Mouse (Mus musculus) cerebellum, adult 2 months (tissue): ENCODE data around the gene Entpd3.

ENCODE experiments used
- CTCF ChIP-seq: fragments of 200-500 bp; IDR thresholded peaks from 2 replicates; pipeline ENCODE4 v1.5.1; 2011; ENCODE audit warnings: low read depth, mild to moderate bottlenecking, control low read depth, low read length, moderate library complexity, borderline replicate concordance; ENCODE audit not compliant: insufficient read depth
- POLR2A ChIP-seq: fragments of 200-500 bp; IDR thresholded peaks from 2 replicates; pipeline ENCODE4 v1.6.1; 2011; ENCODE audit warnings: low read length, control low read depth, borderline replicate concordance; ENCODE audit not compliant: insufficient read depth

GRCm38 (mm10) chr9:120502013-120502412 lies 37.6 kb upstream of the Entpd3 start:
- TF ChIP-seq CTCF (peak; percentile 63), POLR2A (no peak)
